Mouse (Mus musculus) limb, embryonic 11.5 days (tissue): Measurements from ENCODE around the gene Tln1. TPM values are rescaled to one million over a fixed set of nuclear protein-coding genes. Genes with fewer than 3 reads are reported as not detected.

Experiments
- ATAC-seq: fragments of 200-750 bp; cut with Nextera tagmentation; 2 replicates; pipeline ENCODE4 v1.8.0; 2017; ENCODE audit warnings: low read depth; ENCODE audit not compliant: insufficient number of reproducible peaks, low FRiP score, low TSS enrichment
- DNase-seq: peaks from one replicate; pipeline ENCODE4 v3.0.0-alpha.2; 2015; ENCODE audit warnings: low spot score
- H3K27ac ChIP-seq: fragments of 300-500 bp; sonication (generic); replicated peaks from 2 replicates; pipeline ENCODE4 v1.5.1; 2014; ENCODE audit warnings: low read depth, mild to moderate bottlenecking, low read length
- H3K27me3 ChIP-seq: fragments of 300-500 bp; sonication (generic); 2 replicates; pipeline ENCODE4 v1.6.1; 2014; ENCODE audit warnings: mild to moderate bottlenecking, low read length, mixed read lengths; ENCODE audit not compliant: control insufficient read depth, insufficient read depth
- H3K36me3 ChIP-seq: fragments of 300-500 bp; sonication (generic); 2 replicates; pipeline ENCODE4 v1.6.1; 2014; ENCODE audit warnings: mild to moderate bottlenecking, low read length, moderate library complexity, mixed read lengths; ENCODE audit not compliant: control insufficient read depth, insufficient read depth
- H3K4me1 ChIP-seq: fragments of 300-500 bp; sonication (generic); 2 replicates; pipeline ENCODE4 v1.6.1; 2014; ENCODE audit warnings: low read length, mixed read lengths; ENCODE audit not compliant: control insufficient read depth, insufficient read depth
- H3K4me2 ChIP-seq: fragments of 300-500 bp; sonication (generic); 2 replicates; pipeline ENCODE4 v1.6.1; 2014; ENCODE audit warnings: low read depth, mild to moderate bottlenecking, moderate library complexity; ENCODE audit not compliant: severe bottlenecking
- H3K4me3 ChIP-seq: fragments of 300-500 bp; sonication (generic); 2 replicates; pipeline ENCODE4 v1.5.1; 2014; ENCODE audit warnings: low read depth, low read length
- H3K9ac ChIP-seq: fragments of 300-500 bp; sonication (generic); 2 replicates; pipeline ENCODE4 v1.6.1; 2014; ENCODE audit warnings: mild to moderate bottlenecking, low read length
- H3K9me3 ChIP-seq: fragments of 300-500 bp; sonication (generic); 2 replicates; pipeline ENCODE4 v1.6.1; 2016; ENCODE audit warnings: low read length; ENCODE audit not compliant: control insufficient read depth
- WGBS: fragments of 180-500 bp; shearing (Covaris S2); extraction: QIAGEN DNeasy Blood & Tissue Kit; methylation state at CpG from one replicate; pipeline ENCODE4 v1.1.7; 2014; 5-methylcytosine and 5-hydroxymethylcytosine counted together
- polyA plus RNA-seq: library from polyadenylated mRNA; unstranded; fragments of >200 nt; fragmentation: Nextera tagmentation; extraction: Ambion mirVana; gene quantifications from 2 replicates; pipeline ENCODE4 v1.2.1, GENCODE M21; 2014

Gene Tln1
- polyA plus RNA-seq, 1 experiment from 2014 or later, result 39.5 TPM

GRCm38 (mm10) chr4:43573561-43573960 lies 11.1 kb upstream of the Tln1 start:
- H3K27ac ChIP-seq, result no peak overlapping the region
- ATAC-seq, result no peak
- peaks cover 7% of the 10 kb centered on the region for H3K4me1 ChIP-seq
- 84% methylated on average over 4 of the region's 4 CpGs for WGBS
- H3K9me3 ChIP-seq, result no peaks in the 10 kb centered on the region
- no peak for DNase-seq
- no peak overlapping the region for H3K4me2 ChIP-seq
- H3K27me3 ChIP-seq, result no peaks in the 10 kb centered on the region
- no peak overlapping the region for H3K4me3 ChIP-seq
- no peak overlapping the region for H3K9ac ChIP-seq
- peaks cover 13% of the 10 kb centered on the region for H3K36me3 ChIP-seq

DNA sequence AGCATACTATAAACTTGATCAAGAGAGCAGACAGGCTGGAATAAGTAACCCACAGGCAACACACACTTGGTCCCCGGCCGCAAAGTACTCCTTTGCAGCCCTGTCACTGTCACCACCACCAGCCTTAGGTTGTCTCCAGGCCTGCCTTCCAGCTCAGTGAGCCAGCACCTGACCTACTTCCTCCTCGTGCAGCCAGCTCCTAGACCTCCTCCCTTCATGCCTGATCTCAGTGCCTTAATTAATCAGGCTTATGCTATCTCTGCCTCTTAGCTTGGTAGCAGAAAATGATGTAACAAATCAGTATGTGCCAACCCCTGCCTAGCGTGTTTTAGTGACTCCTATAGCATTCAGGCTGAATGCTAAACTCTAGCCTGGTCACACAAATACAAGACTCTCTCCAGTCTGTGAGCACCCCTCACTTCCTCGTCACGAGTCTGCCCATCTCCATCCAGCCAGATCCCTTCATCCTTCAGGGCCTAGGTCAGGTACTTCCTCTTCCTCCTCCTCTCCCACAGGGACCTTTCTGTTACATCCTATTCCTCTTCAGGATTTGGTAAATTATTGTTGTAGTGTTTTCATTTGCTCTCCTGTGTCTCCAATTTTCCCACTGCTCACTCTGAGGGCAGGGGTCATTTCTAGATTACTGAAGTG lies 9.0 kb upstream of the Tln1 start:
- WGBS, result 88% methylated on average over 6 of the region's 6 CpGs
- no peak for DNase-seq
- H3K9ac ChIP-seq, result no peak overlapping the region
- no peak overlapping the region for H3K4me2 ChIP-seq
- H3K4me3 ChIP-seq, result no peak overlapping the region
- no peak overlapping the region for H3K27ac ChIP-seq
- H3K36me3 ChIP-seq, result peaks cover 24% of the 10 kb centered on the region
- no peaks in the 10 kb centered on the region for H3K9me3 ChIP-seq
- H3K4me1 ChIP-seq, result no peaks in the 10 kb centered on the region
- no peak for ATAC-seq
- H3K27me3 ChIP-seq, result no peaks in the 10 kb centered on the region

DNA sequence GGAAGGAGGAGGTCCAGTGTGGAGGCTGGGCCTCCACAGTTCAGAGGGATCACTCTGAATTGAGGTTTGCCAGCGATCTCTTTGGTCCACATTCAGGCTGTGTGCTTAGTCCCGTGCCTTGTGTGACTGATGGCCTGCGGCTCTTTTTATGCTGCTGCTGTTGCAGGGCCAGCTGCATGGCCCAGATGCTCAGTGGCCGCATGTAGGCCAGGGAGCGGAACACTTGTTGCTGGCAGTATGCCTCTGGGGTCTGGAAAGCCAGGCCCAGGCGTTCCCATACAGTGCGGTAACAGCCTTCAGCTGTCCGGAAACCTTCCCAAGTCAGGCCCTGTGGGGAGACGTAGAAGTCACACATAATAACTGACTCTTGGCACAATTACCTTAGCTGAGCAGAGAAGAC lies 4.6 kb upstream of the Tln1 start:
- DNase-seq (no peak), ATAC-seq (no peak)
- Histone ChIP-seq H3K4me1 (no peaks in the 10 kb centered on the region), H3K27me3 (no peaks in the 10 kb centered on the region), H3K9ac (no peak overlapping the region), H3K4me2 (no peak overlapping the region), H3K36me3 (peaks cover 24% of the 10 kb centered on the region), H3K4me3 (no peak overlapping the region), H3K9me3 (no peaks in the 10 kb centered on the region), H3K27ac (no peak overlapping the region)
- WGBS, result 92% methylated on average over 9 of the region's 9 CpGs

GRCm38 (mm10) chr4:43564231-43564630 lies 1.7 kb upstream of the Tln1 start:
- H3K4me3 ChIP-seq, result no peak overlapping the region
- no peaks in the 10 kb centered on the region for H3K9me3 ChIP-seq
- H3K4me1 ChIP-seq, result peaks cover 18% of the 10 kb centered on the region
- H3K9ac ChIP-seq, result no peak overlapping the region
- H3K36me3 ChIP-seq, result peaks cover 17% of the 10 kb centered on the region
- H3K4me2 ChIP-seq, result no peak overlapping the region
- DNase-seq (no peak), ATAC-seq (no peak)
- WGBS, result 77% methylated on average over 2 of the region's 2 CpGs
- no peak overlapping the region for H3K27ac ChIP-seq
- H3K27me3 ChIP-seq, result no peaks in the 10 kb centered on the region

- no peaks in the 10 kb centered on the region for H3K9me3 ChIP-seq
- ATAC-seq (no peak), DNase-seq (no peak)
- WGBS, result 90% methylated on average over 4 of the region's 4 CpGs
- H3K4me2 ChIP-seq, result peak overlapping the region; percentile 70; the same call in 1 of the 2 replicates
- peak overlapping the region; percentile 84; the same call in 1 of the 2 replicates for H3K4me3 ChIP-seq
- H3K27me3 ChIP-seq, result no peaks in the 10 kb centered on the region
- H3K9ac ChIP-seq, result no peak overlapping the region
- H3K27ac ChIP-seq, result no peak overlapping the region
- H3K36me3 ChIP-seq, result peaks cover 14% of the 10 kb centered on the region
- peaks cover 24% of the 10 kb centered on the region for H3K4me1 ChIP-seq
These were observed 1.0 kb upstream of the Tln1 start for GRCm38 (mm10) chr4:43563601-43563875.

DNA sequence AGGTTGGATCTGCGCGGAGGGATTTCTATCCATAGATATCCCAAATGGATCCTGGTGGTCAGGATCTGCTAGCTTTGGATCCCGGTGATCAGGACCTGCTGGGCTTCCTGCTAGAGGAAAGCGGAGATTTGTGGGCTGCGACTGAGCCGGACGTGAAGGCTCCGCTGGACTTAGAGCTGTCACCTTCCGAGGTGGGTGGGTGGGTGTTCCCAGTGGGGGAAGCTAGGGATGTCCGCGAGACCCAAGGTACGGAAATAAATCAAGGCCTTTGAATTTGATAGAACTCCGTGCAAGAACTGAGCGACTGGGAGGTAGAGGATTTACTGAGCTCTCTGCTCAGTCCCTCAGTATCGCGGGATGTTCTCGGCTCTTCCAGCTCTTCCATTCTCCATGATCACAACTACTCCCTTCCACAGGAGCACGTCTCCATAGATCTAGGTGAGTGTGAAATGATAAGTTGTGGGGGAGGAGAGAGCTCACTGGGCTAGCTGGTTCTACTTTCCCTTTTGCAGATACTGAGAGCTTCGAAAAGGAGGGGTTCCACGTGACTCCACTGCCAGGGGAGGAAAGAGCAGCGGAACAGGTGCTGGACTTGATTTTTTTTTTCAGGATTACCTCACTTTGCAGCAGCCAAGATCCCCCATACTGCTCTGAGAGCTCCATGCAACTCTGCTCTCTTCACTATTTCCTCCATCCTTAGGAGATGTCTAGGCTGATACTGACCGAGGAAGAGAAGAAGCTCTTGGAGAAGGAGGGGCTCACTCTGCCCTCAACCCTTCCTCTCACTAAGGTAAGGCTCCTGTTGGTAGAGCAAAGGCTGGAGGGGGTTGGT lies 494 bp upstream of the Tln1 start:
- no peak overlapping the region for H3K27ac ChIP-seq
- H3K9ac ChIP-seq, result peak overlapping the region; percentile 93
- no peaks in the 10 kb centered on the region for H3K27me3 ChIP-seq
- no peak for ATAC-seq
- DNase-seq, result no peak
- H3K4me2 ChIP-seq, result peak overlapping the region; percentile 70
- peaks cover 13% of the 10 kb centered on the region for H3K36me3 ChIP-seq
- WGBS, result 6% methylated on average over 22 of the region's 22 CpGs
- peaks cover 29% of the 10 kb centered on the region for H3K4me1 ChIP-seq
- H3K4me3 ChIP-seq, result peak overlapping the region; percentile 84
- no peaks in the 10 kb centered on the region for H3K9me3 ChIP-seq

DNA sequence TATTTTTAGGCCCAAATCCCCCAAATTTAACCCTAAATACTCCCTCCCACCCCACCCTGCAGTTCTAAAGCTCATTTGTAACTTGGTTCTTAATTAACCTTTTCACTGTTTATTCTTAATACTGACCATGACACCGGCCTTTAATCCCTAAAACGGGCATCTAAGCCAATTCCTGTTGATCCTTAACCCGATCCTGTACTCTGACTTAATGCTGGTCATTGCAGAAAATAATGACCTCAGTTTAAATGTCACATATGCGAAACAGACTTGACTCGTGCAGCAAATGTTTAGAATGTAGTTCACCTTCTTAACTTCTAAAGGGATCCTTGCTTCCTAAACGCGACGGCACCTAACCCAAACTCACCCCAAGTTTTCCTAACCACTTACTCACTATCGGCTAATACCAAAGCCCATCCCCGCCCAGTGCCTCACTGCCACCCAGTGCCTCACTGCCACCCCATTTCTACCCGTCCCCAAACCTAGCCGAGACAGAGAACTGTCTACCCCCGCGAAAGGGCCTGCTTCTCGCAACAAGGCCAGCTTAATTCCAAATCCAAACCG lies 975 bp downstream of the Tln1 start:
- Histone ChIP-seq H3K27me3 (no peaks in the 10 kb centered on the region), H3K27ac (peak overlapping the region; percentile 88), H3K4me2 (peak overlapping the region; percentile 70), H3K36me3 (peaks cover 5% of the 10 kb centered on the region; the same call in 1 of the 2 replicates), H3K4me1 (peaks cover 33% of the 10 kb centered on the region), H3K4me3 (peak overlapping the region; percentile 84), H3K9me3 (no peaks in the 10 kb centered on the region), H3K9ac (peak overlapping the region; percentile 93)
- DNase-seq, result no peak
- 2% methylated on average over 16 of the region's 16 CpGs for whole genome bisulfite sequencing
- ATAC-seq, result 0 out of 2 replicates have a peak, but pooled peaks have one; percentile 11

DNA sequence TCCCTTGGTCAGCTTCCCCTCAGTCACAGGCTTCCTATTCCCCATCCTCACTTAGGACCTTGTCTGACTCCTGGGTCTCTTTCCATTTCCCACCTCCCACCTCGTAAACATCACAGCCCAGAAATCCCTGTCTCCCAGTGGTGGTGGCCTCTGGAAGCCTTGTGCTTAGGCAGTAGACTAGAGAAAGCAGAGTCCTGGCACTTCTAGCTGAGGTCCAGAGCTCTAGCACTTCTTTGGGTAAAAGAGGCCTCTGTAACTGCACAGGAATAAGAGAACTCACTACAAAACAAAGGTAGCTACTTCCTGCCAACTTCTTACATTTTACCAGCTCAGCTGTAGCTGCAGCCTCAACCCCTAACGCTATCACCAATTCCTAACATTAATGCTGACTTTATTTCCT lies 1.5 kb downstream of the Tln1 start:
- peak overlapping the region; percentile 70 for H3K4me2 ChIP-seq
- H3K27me3 ChIP-seq, result no peaks in the 10 kb centered on the region
- ATAC-seq (no peak), DNase-seq (no peak)
- peak overlapping the region; percentile 93; the same call in 1 of the 2 replicates for H3K9ac ChIP-seq
- 23% methylated on average over 2 of the region's 2 CpGs for WGBS
- H3K9me3 ChIP-seq, result no peaks in the 10 kb centered on the region
- H3K27ac ChIP-seq, result no peak overlapping the region
- H3K4me3 ChIP-seq, result peak overlapping the region; percentile 84
- H3K4me1 ChIP-seq, result peaks cover 33% of the 10 kb centered on the region
- H3K36me3 ChIP-seq, result peaks cover 7% of the 10 kb centered on the region
